Mouse (Mus musculus): ENCODE measurements around the gene Eefsec. TPM values are rescaled to one million over a fixed set of nuclear protein-coding genes. Genes with fewer than 3 reads are reported as not detected.
A peak's percentile ranks its signal among the peaks of the same experiment; 100 is the strongest.

Gene Eefsec
- total RNA-seq, 2 experiments from 2014 or later = 21.2 to 24.1 TPM

- no peak for DNase-seq (ENCODE audit: low spot score in 2 of 2)
Observed at GRCm38 (mm10) chr6:88267068-88267467, 179.3 kb downstream of the Eefsec start.

- no peak for DNase-seq (ENCODE audit: low spot score in 2 of 2)
Observed at GRCm38 (mm10) chr6:88266055-88266454, 180.3 kb downstream of the Eefsec start.

- DNase-seq (ENCODE audit: low spot score in 2 of 2) = no peak
Observed at GRCm38 (mm10) chr6:88265355-88265754, 181.0 kb downstream of the Eefsec start.

GRCm38 (mm10) chr6:88262160-88262559, 184.2 kb downstream of the Eefsec start:
- DNase-seq (ENCODE audit: low spot score in 2 of 2) = no peak

GRCm38 (mm10) chr6:88260645-88261044, 185.7 kb downstream of the Eefsec start:
- DNase-seq (ENCODE audit: low spot score in 2 of 2) = no peak

GRCm38 (mm10) chr6:88259621-88260020, 186.7 kb downstream of the Eefsec start:
- DNase-seq (ENCODE audit: low spot score in 2 of 2) = no peak

- DNase-seq (ENCODE audit: low spot score in 2 of 2) = no peak
Observed at GRCm38 (mm10) chr6:88255435-88255834, 190.9 kb downstream of the Eefsec start.

- no peak for DNase-seq (ENCODE audit: low spot score in 2 of 2)
Observed at GRCm38 (mm10) chr6:88254082-88254481, 192.3 kb downstream of the Eefsec start.

- DNase-seq (ENCODE audit: low spot score in 2 of 2) = no peak
Observed at GRCm38 (mm10) chr6:88251798-88252478, 194.4 kb downstream of the Eefsec start.

- no peak for DNase-seq (ENCODE audit: low spot score in 2 of 2)
Observed at GRCm38 (mm10) chr6:88251396-88251795, 194.9 kb downstream of the Eefsec start.

- no peak for DNase-seq (ENCODE audit: low spot score in 2 of 2)
Observed at GRCm38 (mm10) chr6:88249231-88249630, 197.1 kb downstream of the Eefsec start.

GRCm38 (mm10) chr6:88242604-88243003, 203.7 kb downstream of the Eefsec start:
- peak; percentile 13 to 37 for DNase-seq (ENCODE audit: low spot score in 2 of 2)

GRCm38 (mm10) chr6:88236513-88236912, 209.8 kb downstream of the Eefsec start:
- DNase-seq (ENCODE audit: low spot score in 2 of 2) = no peak

GRCm38 (mm10) chr6:88235983-88236382, 210.4 kb downstream of the Eefsec start:
- DNase-seq (ENCODE audit: low spot score in 2 of 2) = no peak

- no peak for DNase-seq (ENCODE audit: low spot score in 2 of 2)
Observed at GRCm38 (mm10) chr6:88235461-88235860, 210.9 kb downstream of the Eefsec start.

GRCm38 (mm10) chr6:88233996-88234395, 212.3 kb downstream of the Eefsec start:
- DNase-seq (ENCODE audit: low spot score in 2 of 2) = no peak

GRCm38 (mm10) chr6:88232221-88232620, 214.1 kb downstream of the Eefsec start:
- DNase-seq (ENCODE audit: low spot score in 2 of 2) = no peak

- no peak for DNase-seq (ENCODE audit: low spot score in 2 of 2)
Observed at GRCm38 (mm10) chr6:88231821-88232220, 214.5 kb downstream of the Eefsec start.

GRCm38 (mm10) chr6:88229221-88229620, 217.1 kb downstream of the Eefsec start:
- DNase-seq (ENCODE audit: low spot score in 2 of 2) = no peak

GRCm38 (mm10) chr6:88227537-88227936, 218.8 kb downstream of the Eefsec start:
- no peak for DNase-seq (ENCODE audit: low spot score in 2 of 2)

GRCm38 (mm10) chr6:88226570-88226994, 219.8 kb downstream of the Eefsec start:
- no peak for DNase-seq (ENCODE audit: low spot score in 2 of 2)

GRCm38 (mm10) chr6:88221968-88222367, 224.4 kb downstream of the Eefsec start, which contains the start of gene Dnajb8:
Gene Dnajb8, plus strand, starts transcription at chr6:88222268.
- DNase-seq (ENCODE audit: low spot score in 2 of 2) = no peak

- DNase-seq (ENCODE audit: low spot score in 2 of 2) = no peak
Observed at GRCm38 (mm10) chr6:88219094-88219493, 227.2 kb downstream of the Eefsec start.
